Mouse (Mus musculus) kidney, postnatal 0 days (tissue): ENCODE results near the gene Apba2. TPM values are rescaled to one million over a fixed set of nuclear protein-coding genes. Genes with fewer than 3 reads are reported as not detected.

ENCODE experiments used
- ATAC-seq: fragments of 200-750 bp; cut with Nextera tagmentation; replicated peaks from 2 replicates; pipeline ENCODE4 v1.8.0; 2017; ENCODE audit warnings: low read depth, moderate number of reproducible peaks, moderate TSS enrichment, moderate library complexity; ENCODE audit not compliant: low FRiP score
- DNase-seq: peaks from one replicate; pipeline ENCODE4 v3.0.0-alpha.2; 2016; ENCODE audit warnings: low spot score
- H3K27ac ChIP-seq: fragments of 300-500 bp; sonication (generic); 2 replicates; pipeline ENCODE4 v1.5.1; 2014; ENCODE audit warnings: mild to moderate bottlenecking
- H3K27me3 ChIP-seq: fragments of 300-500 bp; sonication (generic); 2 replicates; pipeline ENCODE4 v1.6.1; 2014; ENCODE audit warnings: low read length, mixed read lengths; ENCODE audit not compliant: insufficient read depth
- H3K36me3 ChIP-seq: fragments of 300-500 bp; sonication (generic); 2 replicates; pipeline ENCODE4 v1.6.1; 2014; ENCODE audit warnings: low read length, mixed read lengths; ENCODE audit not compliant: insufficient read depth
- H3K4me1 ChIP-seq: fragments of 300-500 bp; sonication (generic); replicated peaks from 2 replicates; pipeline ENCODE4 v1.6.1; 2014; ENCODE audit warnings: antibody characterized with exemption, low read length, mixed read lengths; ENCODE audit not compliant: insufficient read depth
- H3K4me2 ChIP-seq: fragments of 300-500 bp; sonication (generic); 2 replicates; pipeline ENCODE4 v1.6.1; 2014; ENCODE audit warnings: mild to moderate bottlenecking, low read length, moderate library complexity, mixed read lengths
- H3K4me3 ChIP-seq: fragments of 300-500 bp; sonication (generic); replicated peaks from 2 replicates; pipeline ENCODE4 v1.5.1; 2014; ENCODE audit warnings: low read depth, low read length
- H3K9ac ChIP-seq: fragments of 300-500 bp; sonication (generic); 2 replicates; pipeline ENCODE4 v1.6.1; 2014; ENCODE audit warnings: low read depth, low read length
- H3K9me3 ChIP-seq: fragments of 300-500 bp; sonication (generic); replicated peaks from 2 replicates; pipeline ENCODE4 v1.6.1; 2016; ENCODE audit warnings: low read length, inconsistent platforms, mixed read lengths
- CTCF ChIP-seq: IDR thresholded peaks from 2 replicates; pipeline ENCODE4 v1.5.1; 2016; ENCODE audit warnings: antibody characterized with exemption, low read depth, mild to moderate bottlenecking, moderate library complexity
- whole genome bisulfite sequencing: fragments of 180-500 bp; shearing (Covaris S2); extraction: QIAGEN DNeasy Blood & Tissue Kit; methylation state at CpG from one replicate; pipeline ENCODE4 v1.1.7; 2014; 5-methylcytosine and 5-hydroxymethylcytosine counted together
- polyA plus RNA-seq: library from polyadenylated mRNA; unstranded; fragments of >200 nt; fragmentation: Nextera tagmentation; extraction: Ambion mirVana; gene quantifications from 2 replicates; pipeline ENCODE4 v1.2.1, GENCODE M21; 2015

Gene Apba2
- polyA plus RNA-seq, 1 experiment from 2014 or later: 1.7 TPM

- no peaks in the 10 kb centered on the region for H3K4me1 ChIP-seq
- no peaks in the 10 kb centered on the region for H3K27me3 ChIP-seq
- no peak for TF ChIP-seq CTCF
- ATAC-seq (no peak), DNase-seq (no peak)
- H3K27ac ChIP-seq: no peak overlapping the region
- WGBS: 90% methylated on average over 1 of the region's 1 CpGs
- H3K9me3 ChIP-seq: no peaks in the 10 kb centered on the region
- H3K36me3 ChIP-seq: no peaks in the 10 kb centered on the region
- no peak overlapping the region for H3K4me2 ChIP-seq
- H3K9ac ChIP-seq: no peak overlapping the region
- no peak overlapping the region for H3K4me3 ChIP-seq
Measured at GRCm38 (mm10) chr7:64724409-64724808, 222.9 kb downstream of the Apba2 start.

- ATAC-seq: no peak
Measured at GRCm38 (mm10) chr7:64725967-64726695, 224.6 kb downstream of the Apba2 start.

GRCm38 (mm10) chr7:64728181-64728591, 226.7 kb downstream of the Apba2 start:
- H3K4me2 ChIP-seq: no peak overlapping the region
- no peaks in the 10 kb centered on the region for H3K36me3 ChIP-seq
- DNase-seq (no peak), ATAC-seq (no peak)
- no peak overlapping the region for H3K9ac ChIP-seq
- no peak overlapping the region for H3K27ac ChIP-seq
- H3K27me3 ChIP-seq: no peaks in the 10 kb centered on the region
- no peak for TF ChIP-seq CTCF
- 86% methylated on average over 5 of the region's 5 CpGs for WGBS
- no peaks in the 10 kb centered on the region for H3K4me1 ChIP-seq
- no peak overlapping the region for H3K4me3 ChIP-seq
- no peaks in the 10 kb centered on the region for H3K9me3 ChIP-seq

More at GRCm38 (mm10) chr7:64725967-64726695, 224.6 kb downstream of the Apba2 start:
- Histone ChIP-seq H3K9ac (no peak overlapping the region), H3K27ac (no peak overlapping the region), H3K9me3 (no peaks in the 10 kb centered on the region), H3K36me3 (no peaks in the 10 kb centered on the region), H3K4me2 (no peak overlapping the region), H3K27me3 (no peaks in the 10 kb centered on the region), H3K4me3 (no peak overlapping the region), H3K4me1 (no peaks in the 10 kb centered on the region)
- WGBS: 76% methylated on average over 6 of the region's 6 CpGs
- DNase-seq: no peak
- no peak for TF ChIP-seq CTCF

GRCm38 (mm10) chr7:64728816-64729215, 227.3 kb downstream of the Apba2 start:
- ATAC-seq (no peak), DNase-seq (no peak)
- Histone ChIP-seq H3K9me3 (no peaks in the 10 kb centered on the region), H3K4me1 (no peaks in the 10 kb centered on the region), H3K9ac (no peak overlapping the region), H3K4me2 (no peak overlapping the region), H3K27ac (no peak overlapping the region), H3K36me3 (no peaks in the 10 kb centered on the region), H3K4me3 (no peak overlapping the region), H3K27me3 (no peaks in the 10 kb centered on the region)
- 72% methylated on average over 3 of the region's 3 CpGs for WGBS
- TF ChIP-seq CTCF: no peak

- H3K4me1 ChIP-seq: no peaks in the 10 kb centered on the region
- no peaks in the 10 kb centered on the region for H3K9me3 ChIP-seq
- TF ChIP-seq CTCF: peak; percentile 79
- no peaks in the 10 kb centered on the region for H3K27me3 ChIP-seq
- 26% methylated on average over 7 of the region's 7 CpGs for WGBS
- DNase-seq (peak; percentile 63), ATAC-seq (peak; percentile 59; the same call in 1 of the 2 replicates)
- no peaks in the 10 kb centered on the region for H3K36me3 ChIP-seq
- H3K4me3 ChIP-seq: no peak overlapping the region
- no peak overlapping the region for H3K27ac ChIP-seq
- H3K4me2 ChIP-seq: no peak overlapping the region
- no peak overlapping the region for H3K9ac ChIP-seq
Measured at GRCm38 (mm10) chr7:64729785-64730184, 228.3 kb downstream of the Apba2 start.

GRCm38 (mm10) chr7:64739131-64739530, 237.6 kb downstream of the Apba2 start:
- WGBS: 71% methylated on average over 11 of the region's 11 CpGs
- H3K27ac ChIP-seq: no peak overlapping the region

More at GRCm38 (mm10) chr7:64739131-64739530, 237.6 kb downstream of the Apba2 start:
- Histone ChIP-seq H3K36me3 (no peaks in the 10 kb centered on the region), H3K9me3 (no peaks in the 10 kb centered on the region), H3K9ac (no peak overlapping the region), H3K4me1 (no peaks in the 10 kb centered on the region), H3K27me3 (no peaks in the 10 kb centered on the region), H3K4me2 (no peak overlapping the region), H3K4me3 (no peak overlapping the region)
- no peak for DNase-seq
- TF ChIP-seq CTCF: no peak
- no peak for ATAC-seq
